Mouse (Mus musculus) midbrain, embryonic 11.5 days (tissue): Measurements from ENCODE around the gene Cxcl9. TPM values are rescaled to one million over a fixed set of nuclear protein-coding genes. Genes with fewer than 3 reads are reported as not detected.

Experiments
- ATAC-seq: fragments of 200-750 bp; cut with Nextera tagmentation; 2 replicates; pipeline ENCODE4 v1.8.0; 2017; ENCODE audit warnings: moderate TSS enrichment, moderate library complexity; ENCODE audit not compliant: low FRiP score
- DNase-seq: peaks from one replicate; pipeline ENCODE4 v3.0.0; 2015; ENCODE audit warnings: low spot score; ENCODE audit errors: missing footprints
- H3K27ac ChIP-seq: fragments of 300-500 bp; sonication (generic); 2 replicates; pipeline ENCODE4 v1.5.1; 2014; ENCODE audit warnings: low read depth, low read length
- H3K27me3 ChIP-seq: fragments of 300-500 bp; sonication (generic); 2 replicates; pipeline ENCODE4 v1.6.1; 2014; ENCODE audit warnings: mild to moderate bottlenecking, low read length, moderate library complexity, mixed read lengths; ENCODE audit not compliant: control insufficient read depth, insufficient read depth
- H3K36me3 ChIP-seq: fragments of 300-500 bp; sonication (generic); 2 replicates; pipeline ENCODE4 v1.6.1; 2014; ENCODE audit warnings: mild to moderate bottlenecking, low read length, moderate library complexity, mixed read lengths; ENCODE audit not compliant: control insufficient read depth, insufficient read depth
- H3K4me1 ChIP-seq: fragments of 300-500 bp; sonication (generic); 2 replicates; pipeline ENCODE4 v1.6.1; 2014; ENCODE audit warnings: low read length; ENCODE audit not compliant: control insufficient read depth, insufficient read depth
- H3K4me2 ChIP-seq: fragments of 300-500 bp; sonication (generic); 2 replicates; pipeline ENCODE4 v1.6.1; 2014; ENCODE audit warnings: mild to moderate bottlenecking, moderate library complexity
- H3K4me3 ChIP-seq: fragments of 300-500 bp; sonication (generic); 2 replicates; pipeline ENCODE4 v1.5.1; 2014; ENCODE audit warnings: low read depth, low read length
- H3K9ac ChIP-seq: fragments of 300-500 bp; sonication (generic); 2 replicates; pipeline ENCODE4 v1.6.1; 2014; ENCODE audit warnings: low read length
- H3K9me3 ChIP-seq: fragments of 300-500 bp; sonication (generic); 2 replicates; pipeline ENCODE4 v1.6.1; 2016; ENCODE audit warnings: low read length; ENCODE audit not compliant: control insufficient read depth
- WGBS: fragments of 180-500 bp; shearing (Covaris S2); extraction: QIAGEN DNeasy Blood & Tissue Kit; methylation state at CpG from one replicate; pipeline ENCODE4 v1.1.7; 2014; 5-methylcytosine and 5-hydroxymethylcytosine counted together
- polyA plus RNA-seq: library from polyadenylated mRNA; unstranded; fragments of >200 nt; fragmentation: Nextera tagmentation; extraction: Ambion mirVana; gene quantifications from 2 replicates; pipeline ENCODE4 v1.2.1, GENCODE M21; 2014

The Cxcl9 gene
- polyA plus RNA-seq, 1 experiment from 2014 or later = not detected

GRCm38 (mm10) chr5:92323264-92323663, 4.6 kb downstream of the Cxcl9 start:
- H3K9ac ChIP-seq = no peak overlapping the region
- H3K27me3 ChIP-seq = no peaks in the 10 kb centered on the region
- H3K27ac ChIP-seq = no peak overlapping the region
- no peaks in the 10 kb centered on the region for H3K4me1 ChIP-seq
- 91% methylated on average over 5 of the region's 5 CpGs for WGBS
- no peak overlapping the region for H3K4me3 ChIP-seq
- H3K36me3 ChIP-seq = no peaks in the 10 kb centered on the region
- H3K4me2 ChIP-seq = no peak overlapping the region
- no peak for DNase-seq
- no peaks in the 10 kb centered on the region for H3K9me3 ChIP-seq
- no peak for ATAC-seq

- DNase-seq (no peak), ATAC-seq (no peak)
- no peak overlapping the region for H3K4me3 ChIP-seq
- H3K27me3 ChIP-seq = no peaks in the 10 kb centered on the region
- no peak overlapping the region for H3K27ac ChIP-seq
- H3K9me3 ChIP-seq = no peaks in the 10 kb centered on the region
- no peak overlapping the region for H3K9ac ChIP-seq
- no peaks in the 10 kb centered on the region for H3K36me3 ChIP-seq
- H3K4me2 ChIP-seq = no peak overlapping the region
- H3K4me1 ChIP-seq = no peaks in the 10 kb centered on the region
- 84% methylated on average over 4 of the region's 4 CpGs for WGBS
Measured at GRCm38 (mm10) chr5:92322612-92323011, 5.3 kb downstream of the Cxcl9 start.

GRCm38 (mm10) chr5:92321631-92322400, 6.1 kb downstream of the Cxcl9 start:
- H3K27ac ChIP-seq = no peak overlapping the region
- no peak overlapping the region for H3K4me3 ChIP-seq
- no peak overlapping the region for H3K9ac ChIP-seq
- no peaks in the 10 kb centered on the region for H3K27me3 ChIP-seq
- no peaks in the 10 kb centered on the region for H3K9me3 ChIP-seq
- DNase-seq = no peak
- H3K4me1 ChIP-seq = no peaks in the 10 kb centered on the region
- ATAC-seq = no peak
- WGBS = 81% methylated on average over 8 of the region's 8 CpGs
- H3K36me3 ChIP-seq = no peaks in the 10 kb centered on the region
- no peak overlapping the region for H3K4me2 ChIP-seq

GRCm38 (mm10) chr5:92318596-92318995, 9.3 kb downstream of the Cxcl9 start:
- Histone ChIP-seq H3K9me3 (no peaks in the 10 kb centered on the region), H3K27ac (no peak overlapping the region), H3K36me3 (no peaks in the 10 kb centered on the region), H3K9ac (no peak overlapping the region), H3K4me3 (no peak overlapping the region), H3K4me2 (no peak overlapping the region), H3K4me1 (no peaks in the 10 kb centered on the region), H3K27me3 (no peaks in the 10 kb centered on the region)
- 92% methylated on average over 14 of the region's 14 CpGs for WGBS
- ATAC-seq = no peak
- DNase-seq = no peak

DNA sequence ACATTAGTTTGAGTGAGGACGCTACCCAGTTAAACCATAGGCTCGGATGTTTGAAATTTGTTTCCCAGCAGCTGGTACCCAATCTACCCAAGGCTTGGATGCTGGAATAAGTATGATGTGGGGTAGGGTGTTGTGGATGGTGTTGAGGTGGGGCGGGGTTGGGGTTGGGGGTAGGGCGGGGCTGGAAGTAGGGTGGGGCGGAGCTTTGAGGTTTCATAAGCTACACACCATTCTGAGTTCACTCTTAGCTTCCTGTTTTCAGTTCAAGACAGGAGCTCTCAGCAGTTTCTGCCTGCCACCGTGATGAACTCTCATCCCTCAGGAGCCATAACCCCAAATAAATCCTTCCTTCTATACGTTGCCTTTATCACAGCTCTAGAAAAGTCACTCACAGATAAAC, 9.8 kb downstream of the Cxcl9 start:
- ATAC-seq = no peak
- DNase-seq = no peak
- no peaks in the 10 kb centered on the region for H3K27me3 ChIP-seq
- no peaks in the 10 kb centered on the region for H3K36me3 ChIP-seq
- 81% methylated on average over 7 of the region's 7 CpGs for WGBS
- no peak overlapping the region for H3K27ac ChIP-seq
- H3K9ac ChIP-seq = no peak overlapping the region
- no peak overlapping the region for H3K4me2 ChIP-seq
- no peak overlapping the region for H3K4me3 ChIP-seq
- no peaks in the 10 kb centered on the region for H3K9me3 ChIP-seq
- no peaks in the 10 kb centered on the region for H3K4me1 ChIP-seq

GRCm38 (mm10) chr5:92313776-92314175, 14.1 kb downstream of the Cxcl9 start:
- Histone ChIP-seq H3K4me1 (peaks cover 8% of the 10 kb centered on the region), H3K4me3 (no peak overlapping the region), H3K36me3 (no peaks in the 10 kb centered on the region), H3K27ac (no peak overlapping the region), H3K9ac (no peak overlapping the region), H3K4me2 (no peak overlapping the region), H3K27me3 (no peaks in the 10 kb centered on the region), H3K9me3 (no peaks in the 10 kb centered on the region)
- WGBS = 79% methylated on average over 7 of the region's 7 CpGs
- DNase-seq (no peak), ATAC-seq (no peak)

DNA sequence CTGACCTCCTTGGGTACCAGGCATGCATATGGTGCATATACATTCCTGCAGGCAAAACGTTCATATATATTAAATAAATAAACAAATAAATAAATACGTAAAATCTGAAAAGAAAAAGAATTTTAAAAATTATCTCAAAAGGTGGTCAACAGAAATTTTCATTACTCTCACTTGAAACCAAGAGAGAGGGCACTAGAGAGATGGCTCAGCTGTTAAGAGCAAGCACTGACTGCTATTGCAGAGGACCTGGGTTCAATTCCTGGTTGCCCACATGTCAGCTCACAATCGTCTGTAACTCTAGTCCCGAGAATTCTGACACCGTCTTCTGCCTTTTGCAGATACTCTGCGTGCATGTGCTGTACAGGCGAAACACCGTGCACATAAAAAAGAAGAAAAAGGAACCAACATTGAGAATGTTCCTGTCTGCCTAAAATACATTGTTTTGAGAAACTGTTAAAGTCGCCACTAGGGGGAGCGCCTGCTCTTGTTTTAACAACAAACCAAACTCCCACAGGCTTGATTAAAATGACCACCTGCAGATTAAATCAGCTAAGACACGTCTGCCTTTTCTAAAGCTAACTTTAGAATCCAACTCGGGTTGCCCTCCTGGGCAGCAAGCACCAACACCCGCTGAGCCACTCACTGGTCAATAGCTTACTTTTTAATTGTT, 15.7 kb downstream of the Cxcl9 start:
- WGBS = 15% methylated on average over 13 of the region's 13 CpGs
- Histone ChIP-seq H3K27me3 (no peaks in the 10 kb centered on the region), H3K4me1 (peaks cover 10% of the 10 kb centered on the region), H3K4me2 (no peak overlapping the region), H3K9ac (no peak overlapping the region), H3K9me3 (no peaks in the 10 kb centered on the region), H3K4me3 (no peak overlapping the region), H3K27ac (no peak overlapping the region), H3K36me3 (no peaks in the 10 kb centered on the region)
- DNase-seq = peak; percentile 97
- no peak for ATAC-seq

DNA sequence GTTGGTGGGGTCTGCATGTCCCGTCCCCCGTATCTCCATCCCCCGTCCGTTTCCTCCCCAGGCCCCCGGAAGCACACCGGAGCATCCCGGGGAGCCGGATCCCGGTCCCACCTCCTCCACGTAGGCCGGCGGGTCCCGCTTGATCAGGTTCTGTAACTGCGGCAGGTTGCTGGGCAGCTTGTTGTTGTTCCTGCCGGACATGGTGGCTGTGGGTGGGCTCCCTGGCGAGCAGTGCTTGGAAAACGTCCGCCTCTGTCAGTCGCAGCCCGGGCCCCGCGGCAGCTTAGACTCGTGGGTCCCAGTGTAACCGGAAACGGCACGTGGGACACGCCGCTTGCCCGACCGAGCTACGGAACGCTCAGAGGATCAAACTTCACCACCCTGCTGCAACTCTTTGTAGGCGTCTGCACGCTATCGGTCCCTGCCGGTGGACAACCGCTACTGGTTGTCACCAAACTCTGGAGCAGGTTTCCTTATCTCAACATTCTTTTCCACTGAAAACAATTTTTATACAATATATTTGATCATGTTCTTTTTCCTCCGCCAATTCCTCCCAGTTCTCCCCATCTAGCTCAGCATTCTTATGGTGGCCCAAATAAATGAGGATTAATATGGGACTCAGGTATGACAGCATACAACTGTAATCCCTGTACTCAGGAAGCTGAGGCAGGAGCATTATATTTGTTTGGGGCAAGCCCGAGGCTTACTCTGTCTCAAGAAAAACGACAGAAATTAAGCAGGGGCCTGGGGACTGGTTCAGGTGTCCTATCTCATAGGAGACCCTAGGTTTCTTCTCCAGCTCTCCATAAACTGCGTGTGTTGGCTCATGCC, 18.0 kb downstream of the Cxcl9 start, which contains the start of gene Sdad1:
TSS of gene Sdad1 (minus strand) at position 799 of the 831 bp plus-strand sequence.
- DNase-seq (peak; percentile 98), ATAC-seq (peak; percentile 95)
- Histone ChIP-seq H3K36me3 (peaks cover 3% of the 10 kb centered on the region; the same call in 1 of the 2 replicates), H3K4me1 (peaks cover 10% of the 10 kb centered on the region), H3K4me2 (peak within 1 kb of the TSS; percentile 77), H3K9ac (peak within 1 kb of the TSS; percentile 78), H3K9me3 (no peaks in the 10 kb centered on the region), H3K4me3 (peak within 1 kb of the TSS; percentile 83), H3K27ac (no peak within 1 kb of the TSS), H3K27me3 (no peaks in the 10 kb centered on the region)
- 3% methylated on average over 41 of the region's 41 CpGs for WGBS

GRCm38 (mm10) chr5:92304291-92304690, 23.6 kb downstream of the Cxcl9 start:
- WGBS = 93% methylated on average over 3 of the region's 3 CpGs
- no peaks in the 10 kb centered on the region for H3K27me3 ChIP-seq
- H3K9me3 ChIP-seq = no peaks in the 10 kb centered on the region
- peaks cover 7% of the 10 kb centered on the region for H3K4me1 ChIP-seq
- ATAC-seq = no peak
- no peak overlapping the region for H3K27ac ChIP-seq
- peaks cover 22% of the 10 kb centered on the region for H3K36me3 ChIP-seq
- no peak overlapping the region for H3K4me3 ChIP-seq
- no peak for DNase-seq
- no peak overlapping the region for H3K9ac ChIP-seq
- H3K4me2 ChIP-seq = no peak overlapping the region
